Mouse (Mus musculus) G1E (cell line): ENCODE measurements around the gene Taf8. TPM values are rescaled to one million over a fixed set of nuclear protein-coding genes. Genes with fewer than 3 reads are reported as not detected.

Experiments used
- ATAC-seq: 2 replicates; pipeline ENCODE4 v1.8.0; 2016; ENCODE audit warnings: mild to moderate bottlenecking; ENCODE audit not compliant: insufficient number of reproducible peaks, poor library complexity, low FRiP score, severe bottlenecking; ENCODE audit errors: extremely low read depth
- DNase-seq: peaks from one replicate; pipeline ENCODE4 v3.0.0; 2012; ENCODE audit warnings: low spot score
- H3K27me3 ChIP-seq: 2 replicates; pipeline ENCODE4 v1.6.1; 2012; ENCODE audit warnings: mild to moderate bottlenecking, low read length, inconsistent platforms; ENCODE audit not compliant: insufficient read depth
- H3K36me3 ChIP-seq: replicated peaks from 2 replicates; pipeline ENCODE3; 2012; ENCODE audit warnings: mild to moderate bottlenecking, inconsistent platforms
- H3K4me1 ChIP-seq: 2 replicates; pipeline ENCODE4 v1.6.1; 2012; ENCODE audit warnings: low read depth, low read length, inconsistent platforms, mixed read lengths; ENCODE audit not compliant: insufficient read depth
- H3K4me3 ChIP-seq: 2 replicates; pipeline ENCODE4 v1.5.1; 2012; ENCODE audit warnings: low read depth, mild to moderate bottlenecking, inconsistent platforms, low read length, moderate library complexity, mixed read lengths
- H3K9me3 ChIP-seq: replicated peaks from 2 replicates; pipeline ENCODE4 v1.6.1; 2012; ENCODE audit warnings: inconsistent platforms
- CTCF ChIP-seq: IDR thresholded peaks from 2 replicates; pipeline ENCODE4 v1.5.1; 2012; ENCODE audit warnings: low read depth, low read length, inconsistent platforms, mixed read lengths
- GATA1 ChIP-seq: IDR thresholded peaks from 2 replicates; pipeline ENCODE4 v1.6.1; 2012; ENCODE audit warnings: borderline replicate concordance, low read length, inconsistent platforms, mixed read lengths
- GATA2 ChIP-seq: IDR thresholded peaks from 2 replicates; pipeline ENCODE4 v1.6.1; 2012; ENCODE audit warnings: low read depth, low read length, inconsistent platforms, borderline replicate concordance
- POLR2AphosphoS5 ChIP-seq: IDR thresholded peaks from 2 replicates; pipeline ENCODE4 v1.6.1; 2012; ENCODE audit warnings: low read depth, low read length, inconsistent platforms; ENCODE audit not compliant: insufficient replicate concordance
- TAL1 ChIP-seq: conservative IDR thresholded peaks from 2 replicates; pipeline ENCODE4 v1.6.1; 2012; ENCODE audit warnings: low read depth, low read length, inconsistent platforms, mixed read lengths
- polyA plus RNA-seq: library from polyadenylated mRNA; stranded (reverse); fragments of >175 nt; gene quantifications from 2 replicates; pipeline ENCODE4 v1.2.3, GENCODE M21; 2012
- total RNA-seq, 2 experiments: library from RNA; stranded (forward) in 1 of 2; stranded (reverse) in 1 of 2; fragments of 200-1000 nt in 1 of 2; fragments of >200 nt in 1 of 2; fragmentation: Nextera tagmentation in 1 of 2; gene quantifications; 2 replicates each; pipeline ENCODE4 v1.2.3; 2014 to 2017

Gene Taf8
- total and polyA plus RNA-seq, 3 experiments = 22.4 to 39.8 (median 29.1) TPM

DNA sequence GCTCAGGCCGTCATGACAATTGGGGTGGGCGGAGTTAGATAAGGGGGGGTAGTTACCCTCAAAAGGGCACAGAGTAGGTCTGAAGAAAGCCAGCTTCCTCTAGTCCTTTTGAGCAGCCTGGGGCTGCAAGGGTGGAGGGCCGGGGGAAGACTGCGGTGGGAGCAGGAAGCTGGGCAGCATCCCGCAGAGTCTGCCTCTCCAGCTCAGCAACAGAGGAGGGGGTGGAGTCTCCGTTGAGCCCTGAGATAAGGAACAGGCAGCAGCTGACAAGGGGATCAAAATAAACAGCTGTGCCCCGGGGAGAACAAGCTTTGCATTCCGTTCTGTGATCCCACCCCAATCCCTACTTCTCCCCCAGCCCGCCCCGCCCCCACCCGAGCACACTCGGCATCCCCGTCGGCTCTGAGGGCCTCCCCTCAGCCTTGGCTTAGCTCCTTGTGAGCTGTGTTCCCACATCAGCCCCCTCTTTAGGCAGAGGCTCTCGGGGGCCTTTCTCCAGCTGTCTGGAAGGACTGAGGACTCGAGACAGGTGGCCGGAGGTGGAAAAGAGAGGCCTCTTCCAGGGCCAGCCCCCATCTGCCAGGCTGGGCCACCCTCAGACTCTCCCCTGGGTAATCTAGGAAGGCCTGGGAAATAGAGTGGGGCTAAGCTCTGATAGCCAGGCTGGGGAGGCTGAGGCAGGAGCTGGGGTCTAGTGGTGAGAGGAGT is 19.6 kb upstream of the Taf8 start:
- H3K4me3 ChIP-seq = peak overlapping the region; percentile 65; the same call in 1 of the 2 replicates
- ATAC-seq = peak; percentile 92

DNA sequence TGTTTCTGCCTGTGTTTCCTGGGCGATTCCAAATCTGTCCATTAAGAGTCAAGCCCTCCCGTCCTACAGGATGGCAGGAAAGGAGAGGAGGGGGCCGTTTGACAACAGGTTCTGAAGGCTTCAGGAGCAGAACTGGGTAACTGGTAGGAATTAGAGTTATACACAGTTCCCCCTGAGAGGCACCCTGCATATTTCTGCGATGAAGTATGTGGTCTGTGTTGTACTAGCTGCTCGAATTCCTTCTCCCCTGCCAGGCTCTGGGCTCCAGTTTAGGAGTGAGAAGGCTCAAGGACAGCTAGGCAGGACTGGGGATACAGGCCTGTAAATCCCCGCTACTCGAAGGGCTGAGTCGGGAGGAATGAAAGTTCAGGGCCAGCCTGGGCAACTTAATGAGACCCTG is 16.1 kb upstream of the Taf8 start:
- DNase-seq (no peak), ATAC-seq (no peak)
- TF ChIP-seq POLR2AphosphoS5 = no peak
- TF ChIP-seq TAL1 = no peak
- no peak for TF ChIP-seq CTCF
- TF ChIP-seq GATA1 = no peak
- TF ChIP-seq GATA2 = no peak
- Histone ChIP-seq H3K36me3 (peaks cover 57% of the 10 kb centered on the region), H3K4me1 (peaks cover 69% of the 10 kb centered on the region), H3K4me3 (no peak overlapping the region), H3K27me3 (no peaks in the 10 kb centered on the region), H3K9me3 (no peaks in the 10 kb centered on the region)

More for the DNA sequence above, 19.6 kb upstream of the Taf8 start:
- TF ChIP-seq CTCF (no peak), TAL1 (no peak; the same call in 1 of the 2 replicates), GATA1 (no peak), POLR2AphosphoS5 (no peak), GATA2 (no peak)
- H3K27me3 ChIP-seq = no peaks in the 10 kb centered on the region
- H3K9me3 ChIP-seq = no peaks in the 10 kb centered on the region
- peaks cover 58% of the 10 kb centered on the region for H3K36me3 ChIP-seq
- peak; percentile 82 for DNase-seq
- H3K4me1 ChIP-seq = peaks cover 63% of the 10 kb centered on the region

DNA sequence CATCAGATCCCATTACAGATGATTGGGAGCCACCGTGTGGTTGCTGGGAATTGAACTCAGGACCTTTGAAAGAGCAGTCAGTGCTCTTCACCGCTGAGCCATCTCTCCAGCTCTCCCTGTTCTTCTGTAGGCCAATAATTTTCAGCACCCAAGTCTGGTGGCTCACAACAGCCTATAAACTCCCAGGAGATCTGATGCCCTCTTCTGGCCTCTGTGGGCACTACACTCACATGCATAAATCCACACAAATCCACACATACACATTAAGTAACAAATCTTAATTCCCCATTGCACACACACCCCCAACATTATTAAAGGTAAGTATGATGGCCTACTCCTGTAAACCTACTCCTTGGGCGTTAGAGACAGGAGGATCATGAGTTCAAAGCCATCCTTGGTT is 14.1 kb upstream of the Taf8 start:
- Histone ChIP-seq H3K4me1 (peaks cover 69% of the 10 kb centered on the region), H3K4me3 (no peak overlapping the region), H3K27me3 (no peaks in the 10 kb centered on the region), H3K9me3 (no peaks in the 10 kb centered on the region), H3K36me3 (peaks cover 65% of the 10 kb centered on the region)
- ATAC-seq = no peak
- TF ChIP-seq GATA2 (no peak), GATA1 (no peak), TAL1 (no peak), POLR2AphosphoS5 (no peak), CTCF (no peak)
- no peak for DNase-seq

DNA sequence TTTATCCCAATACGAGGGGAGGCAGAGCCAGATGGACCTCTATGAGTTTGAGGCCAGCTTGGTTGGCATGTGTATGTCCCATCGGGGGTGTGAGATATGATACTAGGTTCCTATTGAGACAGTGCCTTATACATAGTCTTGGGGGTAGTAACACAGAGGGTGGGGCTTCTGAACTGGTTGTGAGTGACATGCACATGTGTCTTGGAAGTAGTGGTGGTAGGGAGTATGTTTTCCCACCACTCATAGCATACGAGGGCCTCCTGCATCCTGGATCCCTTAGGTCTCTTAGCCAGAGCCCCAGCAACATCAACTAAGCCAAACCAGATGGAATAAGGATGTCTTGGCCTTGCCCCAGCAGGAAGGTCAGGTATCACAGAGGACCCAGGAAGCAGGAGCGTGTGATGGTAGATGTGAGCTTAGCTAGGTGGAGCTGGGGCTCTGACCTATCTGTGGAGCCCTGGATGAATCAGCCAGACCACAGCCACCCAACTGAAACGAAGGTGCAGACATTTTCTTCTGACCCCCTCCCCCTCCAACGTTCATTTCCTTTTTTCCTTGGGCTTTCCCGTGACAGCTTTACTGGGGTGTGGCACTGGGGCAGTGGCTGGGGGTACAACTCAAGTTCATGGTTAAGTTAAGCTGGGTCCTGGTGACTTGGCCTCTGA is 13.2 kb upstream of the Taf8 start:
- Histone ChIP-seq H3K36me3 (peaks cover 63% of the 10 kb centered on the region), H3K27me3 (no peaks in the 10 kb centered on the region), H3K9me3 (no peaks in the 10 kb centered on the region), H3K4me1 (peaks cover 70% of the 10 kb centered on the region), H3K4me3 (peak overlapping the region; percentile 50; the same call in 1 of the 2 replicates)
- ATAC-seq = peak; percentile 48
- TF ChIP-seq CTCF (no peak), GATA1 (no peak), TAL1 (no peak), GATA2 (no peak), POLR2AphosphoS5 (no peak)
- peak; percentile 44 for DNase-seq

DNA sequence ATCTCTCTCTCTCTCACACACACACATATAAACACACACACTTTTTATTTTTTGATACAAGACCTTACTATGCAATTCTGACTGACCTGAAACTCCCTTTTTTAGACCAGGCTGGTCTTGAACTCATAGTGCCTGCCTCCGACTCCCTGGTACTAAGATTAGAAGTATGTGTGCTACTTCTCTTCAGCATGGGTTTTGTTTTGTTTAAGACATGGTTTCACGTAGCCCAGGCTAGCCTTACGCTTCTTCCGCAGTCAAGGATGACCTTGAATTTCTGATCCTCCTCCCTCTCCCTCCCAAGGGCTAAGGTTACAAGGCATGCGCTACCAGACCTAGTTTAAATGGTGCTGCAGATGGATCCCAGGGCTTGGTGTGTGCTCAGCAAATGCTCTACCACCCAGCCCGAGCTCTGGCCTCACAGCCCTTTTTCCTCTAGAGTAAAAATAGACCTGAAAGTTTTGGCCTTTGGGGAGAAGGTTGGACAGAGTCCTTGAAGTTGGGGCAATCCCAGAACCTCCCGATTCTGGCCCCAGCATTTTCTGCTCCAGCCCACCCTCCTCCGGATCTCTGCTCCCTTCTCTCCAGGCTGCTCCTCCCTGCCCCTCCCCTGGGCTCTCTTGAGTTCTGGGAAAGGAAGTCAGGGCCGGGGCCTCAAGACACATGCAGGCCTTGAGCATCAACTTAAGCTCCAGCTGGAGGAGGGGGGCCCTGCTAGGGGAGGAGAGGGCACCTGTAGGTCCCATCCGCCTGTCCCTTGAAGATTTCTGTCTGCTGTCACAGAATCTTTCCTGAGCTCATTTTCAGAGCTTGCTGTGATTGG is 11.1 kb upstream of the Taf8 start:
- ATAC-seq = no peak
- Histone ChIP-seq H3K27me3 (no peaks in the 10 kb centered on the region), H3K4me3 (no peak overlapping the region), H3K9me3 (no peaks in the 10 kb centered on the region), H3K36me3 (peaks cover 60% of the 10 kb centered on the region), H3K4me1 (peaks cover 76% of the 10 kb centered on the region)
- TF ChIP-seq GATA1 = no peak
- TF ChIP-seq CTCF = no peak
- TF ChIP-seq GATA2 = no peak
- TF ChIP-seq TAL1 = no peak
- TF ChIP-seq POLR2AphosphoS5 = no peak
- no peak for DNase-seq
